Mouse (Mus musculus): ENCODE data around the gene Smim14. TPM values are rescaled to one million over a fixed set of nuclear protein-coding genes. Genes with fewer than 3 reads are reported as not detected.

The Smim14 gene
- polyA plus RNA-seq, 1 experiment: not detected

DNA sequence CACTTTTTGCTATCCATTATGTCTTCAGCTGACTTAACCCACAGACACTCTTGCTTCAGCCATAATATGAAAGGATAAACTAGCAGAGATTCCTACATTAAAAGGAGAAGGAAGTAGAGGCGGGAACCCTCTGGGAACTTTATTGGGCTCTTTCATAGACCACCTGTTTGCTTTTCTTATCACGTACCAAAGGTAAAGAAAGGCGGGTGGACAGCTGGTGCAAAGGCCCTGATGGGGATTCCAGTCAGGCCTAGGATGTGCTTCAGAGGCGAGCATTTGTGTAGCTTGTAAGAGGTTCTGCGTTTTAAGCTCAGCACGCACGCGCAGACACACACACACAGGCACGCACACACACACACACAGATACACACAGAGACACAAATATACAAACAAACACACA lies 35.6 kb downstream of the Smim14 start:
- 95% methylated on average over 9 of the region's 9 CpGs for WGBS
- Histone ChIP-seq H3K27ac (ENCODE audit: insufficient read depth, low read depth, low read length) (no peak overlapping the region), H3K4me3 (ENCODE audit: insufficient read depth, low read depth, low read length) (no peak overlapping the region), H3K4me1 (ENCODE audit: control insufficient read depth, insufficient read depth, low read length) (no peaks in the 10 kb centered on the region)
- TF ChIP-seq POLR2A (IDR thresholded peaks at IDR 0.05; ENCODE audit: insufficient read depth, low read depth, low read length): no peak
- no peak for TF ChIP-seq CTCF (IDR thresholded peaks at IDR 0.05; ENCODE audit: insufficient read depth, low read depth, low read length)

DNA sequence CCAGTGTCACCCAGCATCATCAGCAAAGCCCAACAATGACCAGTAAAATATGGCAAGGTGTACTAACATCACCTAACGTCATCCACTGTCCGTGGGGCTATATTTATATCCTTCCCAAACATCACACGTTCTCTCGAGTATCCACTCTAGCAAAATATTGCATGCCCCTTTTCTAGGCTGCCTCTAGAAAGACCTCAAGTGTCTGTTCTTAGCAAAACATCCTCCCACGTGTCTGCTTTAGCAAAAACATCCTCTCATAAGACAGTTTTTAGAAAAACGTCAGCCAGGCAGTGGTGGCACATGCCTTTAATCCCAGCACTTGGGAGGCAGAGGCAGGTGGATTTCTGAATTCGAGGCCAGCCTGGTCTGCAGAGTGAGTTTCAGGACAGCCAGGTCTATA lies 36.8 kb downstream of the Smim14 start:
- Histone ChIP-seq H3K27ac (ENCODE audit: insufficient read depth, low read depth, low read length) (no peak overlapping the region), H3K4me1 (ENCODE audit: control insufficient read depth, insufficient read depth, low read length) (no peaks in the 10 kb centered on the region), H3K4me3 (ENCODE audit: insufficient read depth, low read depth, low read length) (no peak overlapping the region)
- TF ChIP-seq CTCF (IDR thresholded peaks at IDR 0.05; ENCODE audit: insufficient read depth, low read depth, low read length) (no peak), POLR2A (IDR thresholded peaks at IDR 0.05; ENCODE audit: insufficient read depth, low read depth, low read length) (no peak)
- WGBS: 78% methylated on average over 7 of the region's 7 CpGs

DNA sequence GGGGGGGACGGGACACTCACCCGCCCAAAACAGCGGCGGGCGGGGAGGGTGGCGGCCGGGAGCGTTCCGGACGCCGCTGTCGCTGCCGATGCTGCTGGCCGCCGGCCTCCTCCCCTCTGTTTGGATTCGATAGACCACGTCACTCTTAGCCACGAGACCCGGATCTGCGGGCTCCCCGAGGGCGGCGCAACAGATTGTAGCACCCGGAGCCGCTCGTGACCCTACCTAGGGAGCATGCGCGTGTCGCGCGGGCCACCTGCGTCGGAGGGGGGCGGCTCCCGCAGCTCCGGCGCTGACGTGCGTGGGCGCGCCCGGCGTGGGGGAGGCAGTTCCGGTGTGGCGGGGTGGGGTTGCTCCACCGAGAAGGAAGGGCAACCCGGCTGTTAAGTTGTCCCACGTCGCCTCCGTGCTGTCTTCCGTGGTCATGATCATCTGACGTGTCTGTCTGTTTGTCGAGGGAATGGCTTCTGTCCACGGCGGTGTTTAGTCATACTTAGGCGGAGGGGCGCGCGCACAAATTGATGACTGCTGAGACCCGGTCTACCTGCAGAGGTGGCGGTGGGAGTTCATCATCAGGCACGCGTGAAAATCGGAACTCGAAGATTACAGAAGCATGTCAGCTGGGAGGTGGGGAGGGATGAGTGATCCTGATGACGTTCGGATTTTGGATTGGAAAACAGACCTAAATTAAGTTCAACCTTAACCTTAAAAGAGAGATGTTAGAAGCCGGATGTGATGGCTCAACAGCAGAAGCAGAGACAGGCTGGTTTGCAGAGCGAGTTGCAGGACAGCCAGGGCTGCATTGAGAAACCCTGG lies 44.1 kb downstream of the Smim14 start, which contains the start of gene Gm43552:
TSS of gene Gm43552 (minus strand) at position 118 of the 816 bp plus-strand sequence.
- WGBS: under 1% methylated on average over 68 of the region's 69 CpGs
- Histone ChIP-seq H3K4me3 (ENCODE audit: insufficient read depth, low read depth, low read length) (peak within 1 kb of the TSS; percentile 98), H3K27ac (ENCODE audit: insufficient read depth, low read depth, low read length) (peak within 1 kb of the TSS; percentile 92), H3K4me1 (ENCODE audit: control insufficient read depth, insufficient read depth, low read length) (peaks cover 6% of the 10 kb centered on the region)
- TF ChIP-seq POLR2A (IDR thresholded peaks at IDR 0.05; ENCODE audit: insufficient read depth, low read depth, low read length): peak; percentile 81
- TF ChIP-seq CTCF (IDR thresholded peaks at IDR 0.05; ENCODE audit: insufficient read depth, low read depth, low read length): no peak

DNA sequence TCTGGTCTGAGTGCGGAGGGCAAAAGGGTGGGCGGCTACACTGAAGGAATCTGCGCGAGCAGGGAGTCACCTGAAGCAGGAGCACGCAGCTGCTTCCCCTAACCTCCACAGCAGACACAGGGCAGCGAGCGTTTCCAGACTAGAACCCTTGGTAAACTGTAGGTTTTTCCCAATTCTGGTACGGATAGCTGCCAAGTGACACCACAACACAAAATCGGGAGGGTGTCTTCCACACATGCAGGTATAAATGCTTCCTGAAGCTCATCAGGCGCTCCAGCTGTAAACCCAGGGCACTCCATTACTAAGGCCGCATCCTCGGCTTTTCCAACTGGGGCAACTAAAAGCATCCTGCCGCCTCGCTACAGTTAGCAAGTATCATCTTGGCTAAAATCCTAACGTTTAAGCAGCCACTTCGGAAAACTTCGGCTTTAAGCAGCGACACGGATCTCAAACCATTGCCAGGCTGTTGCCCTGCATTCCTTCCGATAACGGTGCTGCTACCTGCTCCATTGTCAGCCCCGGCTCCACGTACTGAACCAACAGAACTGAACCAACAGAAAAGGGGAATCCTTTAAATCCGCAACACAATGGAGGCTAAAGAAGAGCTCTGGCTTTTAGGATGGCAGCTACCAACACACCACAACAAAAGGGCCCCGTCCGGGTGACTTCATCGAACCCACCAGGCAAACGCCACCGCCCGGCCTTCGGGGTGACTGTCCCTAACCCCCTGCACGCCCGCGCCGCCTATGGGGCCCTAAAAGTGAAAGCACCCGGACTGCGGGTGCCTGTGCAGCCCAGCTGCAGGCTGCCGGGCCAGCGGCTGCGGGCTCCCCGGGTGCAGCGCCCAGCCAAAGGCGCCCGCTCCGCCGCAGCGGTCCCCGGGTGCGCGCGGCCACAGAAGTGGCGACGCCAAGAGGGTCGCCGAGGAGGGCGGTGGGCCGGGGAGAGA lies 44.9 kb downstream of the Smim14 start:
- Histone ChIP-seq H3K27ac (ENCODE audit: insufficient read depth, low read depth, low read length) (peak overlapping the region; percentile 92), H3K4me3 (ENCODE audit: insufficient read depth, low read depth, low read length) (peak overlapping the region; percentile 98), H3K4me1 (ENCODE audit: control insufficient read depth, insufficient read depth, low read length) (peaks cover 6% of the 10 kb centered on the region)
- under 1% methylated on average over 57 of the region's 57 CpGs for WGBS
- no peak for TF ChIP-seq CTCF (IDR thresholded peaks at IDR 0.05; ENCODE audit: insufficient read depth, low read depth, low read length)

DNA sequence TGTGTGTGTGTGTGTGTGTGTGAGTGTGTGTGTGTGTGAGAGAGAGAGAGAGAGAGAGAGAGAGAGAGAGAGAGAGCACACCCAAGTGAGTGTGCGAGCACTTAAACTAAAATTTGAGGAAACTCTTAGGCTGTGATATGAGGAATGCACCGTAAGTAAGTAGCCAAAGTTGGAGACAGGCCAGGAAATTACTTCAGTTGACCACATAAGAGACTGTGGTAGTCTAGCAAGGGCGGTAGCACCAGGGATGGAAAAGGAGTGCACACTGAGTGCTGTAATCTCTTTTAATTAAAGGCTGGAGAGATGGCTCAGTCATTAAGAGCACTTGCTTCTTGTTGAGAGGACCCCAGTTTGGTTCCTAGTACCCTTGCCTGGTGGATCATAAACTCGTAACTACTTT lies 47.2 kb downstream of the Smim14 start:
- Histone ChIP-seq H3K4me3 (ENCODE audit: insufficient read depth, low read depth, low read length) (no peak overlapping the region), H3K4me1 (ENCODE audit: control insufficient read depth, insufficient read depth, low read length) (peaks cover 9% of the 10 kb centered on the region), H3K27ac (ENCODE audit: insufficient read depth, low read depth, low read length) (no peak overlapping the region)
- TF ChIP-seq CTCF (IDR thresholded peaks at IDR 0.05; ENCODE audit: insufficient read depth, low read depth, low read length) (no peak), POLR2A (IDR thresholded peaks at IDR 0.05; ENCODE audit: insufficient read depth, low read depth, low read length) (no peak)
- 61% methylated on average over 4 of the region's 4 CpGs for WGBS

DNA sequence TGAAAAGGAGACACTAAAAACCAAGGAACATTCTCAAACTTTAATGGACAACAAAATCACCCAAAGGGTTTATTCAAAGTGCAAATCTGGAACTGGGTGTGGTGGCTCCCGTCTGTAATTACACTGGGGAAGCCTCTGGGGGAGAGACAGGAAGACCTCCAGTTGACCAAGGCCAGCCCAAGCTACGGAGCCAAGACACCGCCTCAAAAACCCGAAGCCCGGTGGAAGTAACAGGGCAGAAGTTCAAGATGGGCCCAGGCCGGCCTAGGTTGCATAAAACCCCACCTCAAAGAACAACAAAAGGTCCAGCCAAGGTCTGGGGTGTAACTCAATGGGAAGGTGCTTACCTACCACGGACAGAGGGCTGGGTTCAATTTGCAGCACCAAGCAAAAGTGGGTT lies 48.3 kb downstream of the Smim14 start:
- no peak overlapping the region for H3K27ac ChIP-seq (ENCODE audit: insufficient read depth, low read depth, low read length)
- WGBS: 85% methylated on average over 7 of the region's 7 CpGs
- peaks cover 9% of the 10 kb centered on the region for H3K4me1 ChIP-seq (ENCODE audit: control insufficient read depth, insufficient read depth, low read length)
- TF ChIP-seq CTCF (IDR thresholded peaks at IDR 0.05; ENCODE audit: insufficient read depth, low read depth, low read length) (no peak), POLR2A (IDR thresholded peaks at IDR 0.05; ENCODE audit: insufficient read depth, low read depth, low read length) (no peak)
- no peak overlapping the region for H3K4me3 ChIP-seq (ENCODE audit: insufficient read depth, low read depth, low read length)

DNA sequence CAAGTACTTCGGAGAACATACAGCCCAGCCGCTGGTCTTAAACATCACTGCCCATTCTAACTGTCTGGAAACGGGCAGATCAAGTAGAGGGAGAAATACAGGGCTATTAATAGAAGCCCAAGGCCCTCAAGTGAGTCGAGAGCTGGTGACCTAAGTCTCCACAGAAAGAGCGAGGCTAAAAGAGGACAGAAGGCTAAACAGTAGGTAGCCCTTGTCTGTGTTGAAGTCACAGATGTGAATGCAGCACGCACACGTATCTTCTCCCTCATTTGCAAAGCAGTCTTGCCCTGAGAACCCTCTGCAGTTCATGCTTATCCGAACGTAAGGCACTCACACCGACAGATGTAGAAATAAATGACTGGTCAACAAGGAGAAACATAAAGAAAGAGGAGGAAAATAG lies 49.6 kb downstream of the Smim14 start:
- H3K27ac ChIP-seq (ENCODE audit: insufficient read depth, low read depth, low read length): 0 out of 2 replicates have a peak overlapping the region, but pooled peaks have one; percentile 2
- 72% methylated on average over 10 of the region's 10 CpGs for WGBS
- no peak for TF ChIP-seq POLR2A (IDR thresholded peaks at IDR 0.05; ENCODE audit: insufficient read depth, low read depth, low read length)
- TF ChIP-seq CTCF (IDR thresholded peaks at IDR 0.05; ENCODE audit: insufficient read depth, low read depth, low read length): no peak

DNA sequence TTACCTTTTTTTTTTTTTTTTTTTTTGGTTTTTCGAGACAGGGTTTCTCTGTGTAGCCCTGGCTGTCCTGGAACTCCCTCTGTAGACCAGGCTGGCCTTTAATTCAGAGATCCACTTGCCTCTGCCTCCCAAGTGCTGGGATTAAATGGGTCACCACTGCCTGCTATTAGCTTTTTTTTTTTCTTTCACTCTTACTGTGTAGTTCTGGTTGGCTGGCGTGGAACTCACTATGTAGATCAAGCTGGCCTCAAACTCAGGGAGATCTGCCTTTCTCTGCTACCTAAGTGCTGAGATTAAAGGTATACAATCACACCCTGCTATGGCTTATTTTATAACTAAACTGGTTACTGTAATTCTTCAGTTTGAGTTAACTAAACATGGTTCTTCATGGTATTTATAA lies 50.5 kb downstream of the Smim14 start:
- Histone ChIP-seq H3K4me3 (ENCODE audit: insufficient read depth, low read depth, low read length) (no peak overlapping the region), H3K27ac (ENCODE audit: insufficient read depth, low read depth, low read length) (no peak overlapping the region), H3K4me1 (ENCODE audit: control insufficient read depth, insufficient read depth, low read length) (peaks cover 9% of the 10 kb centered on the region)
- WGBS: 77% methylated on average over 2 of the region's 2 CpGs
- TF ChIP-seq POLR2A (IDR thresholded peaks at IDR 0.05; ENCODE audit: insufficient read depth, low read depth, low read length) (no peak), CTCF (IDR thresholded peaks at IDR 0.05; ENCODE audit: insufficient read depth, low read depth, low read length) (no peak)

More for the DNA sequence above, 49.6 kb downstream of the Smim14 start:
- H3K4me1 ChIP-seq (ENCODE audit: control insufficient read depth, insufficient read depth, low read length): peaks cover 9% of the 10 kb centered on the region
- H3K4me3 ChIP-seq (ENCODE audit: insufficient read depth, low read depth, low read length): no peak overlapping the region

DNA sequence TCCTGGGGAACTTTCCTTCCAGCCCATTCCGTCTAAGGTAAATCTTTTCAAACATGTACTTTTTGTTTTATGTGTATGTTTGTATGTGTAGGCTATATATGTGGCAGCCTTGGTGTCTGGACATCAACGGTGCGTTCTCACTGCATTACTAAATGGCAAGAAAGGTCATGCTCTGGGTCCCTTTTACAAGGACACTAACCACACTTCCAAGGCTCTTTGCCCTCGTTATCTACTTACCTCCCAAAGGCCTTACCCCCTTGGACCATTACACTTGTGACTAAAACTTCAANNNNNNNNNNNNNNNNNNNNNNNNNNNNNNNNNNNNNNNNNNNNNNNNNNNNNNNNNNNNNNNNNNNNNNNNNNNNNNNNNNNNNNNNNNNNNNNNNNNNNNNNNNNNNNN lies 54.0 kb downstream of the Smim14 start:
- 92% methylated on average over 4 of the region's 4 CpGs for WGBS
- Histone ChIP-seq H3K27ac (ENCODE audit: insufficient read depth, low read depth, low read length) (no peak overlapping the region), H3K4me1 (ENCODE audit: control insufficient read depth, insufficient read depth, low read length) (peaks cover 3% of the 10 kb centered on the region), H3K4me3 (ENCODE audit: insufficient read depth, low read depth, low read length) (no peak overlapping the region)
- TF ChIP-seq CTCF (IDR thresholded peaks at IDR 0.05; ENCODE audit: insufficient read depth, low read depth, low read length): no peak
- TF ChIP-seq POLR2A (IDR thresholded peaks at IDR 0.05; ENCODE audit: insufficient read depth, low read depth, low read length): no peak

All from olfactory bulb, adult 2 months (tissue).